Mouse (Mus musculus): ENCODE measurements around the gene Etfa. TPM values are rescaled to one million over a fixed set of nuclear protein-coding genes. Genes with fewer than 3 reads are reported as not detected.

The Etfa gene
- polyA plus RNA-seq (2012; rRNA removed) = 87.9 and 108 TPM in 2 replicates

DNA sequence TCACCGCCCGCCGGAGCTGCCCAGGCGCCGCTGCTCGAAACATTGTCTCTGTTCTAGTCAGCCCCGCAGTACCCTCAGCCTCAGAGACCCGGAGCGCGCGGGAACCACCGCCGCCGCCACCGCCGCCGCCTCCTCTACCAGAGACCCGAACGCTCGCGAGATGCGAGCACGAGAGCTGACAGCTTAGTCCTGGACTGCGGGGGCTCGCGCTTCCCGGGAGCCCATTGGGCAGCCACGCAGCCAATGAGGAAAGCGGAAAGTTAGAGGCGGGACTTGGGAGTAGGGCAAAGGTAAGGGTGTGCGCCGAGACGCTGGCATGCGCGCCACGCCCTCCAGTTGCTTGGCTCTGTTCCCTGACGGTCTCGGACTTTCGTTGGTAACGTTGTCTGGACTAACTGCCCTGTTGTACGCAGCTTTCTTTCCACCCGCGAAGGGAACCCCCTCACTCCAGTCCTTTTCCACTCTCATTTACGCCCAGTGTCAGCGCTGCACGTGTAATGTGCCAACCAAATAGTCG is at the start of gene Etfa:
Gene Etfa (minus strand): TSS at position 217 of the 517 bp plus-strand sequence.

DNA sequence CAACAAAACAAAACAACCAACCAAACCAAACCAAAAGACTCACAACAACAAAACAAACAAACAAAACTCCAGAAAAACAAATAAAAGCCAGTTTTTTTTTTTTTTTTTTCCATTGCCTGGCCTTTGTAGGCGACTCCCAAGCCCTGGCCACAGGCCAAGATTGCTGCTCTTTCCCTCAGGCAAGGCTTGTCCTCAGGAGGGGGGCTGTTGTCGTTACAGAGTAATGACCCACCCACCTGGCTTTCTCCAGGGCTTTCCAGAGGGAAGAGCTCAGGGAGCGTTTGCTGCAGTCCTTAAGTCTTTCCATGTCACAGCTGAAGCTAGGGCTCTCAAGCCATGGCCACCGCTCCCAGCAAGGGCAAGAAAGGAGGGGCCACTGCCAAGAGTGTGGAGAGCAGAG is 26.3 kb upstream of the Etfa start, which contains the start of gene Isl2:
Gene Isl2 (plus strand): TSS at position 296 of the 400 bp plus-strand sequence.

Other genes starting within 250 kb of the Etfa start
- gene Nrg4, start 185.4 kb downstream of the Etfa start, polyA plus RNA-seq (2012; rRNA removed) = 0.39 and 0.44 TPM in 2 replicates
- gene Tmem266, start 185.3 kb downstream of the Etfa start, polyA plus RNA-seq (2012; rRNA removed) = not detected in 2 replicates
- gene Isl2, start 26.4 kb upstream of the Etfa start, polyA plus RNA-seq (2012; rRNA removed) = 0.09 TPM in 2 replicates

Data from liver, embryonic 14 days (tissue).